Mouse (Mus musculus) yolk sac, embryonic 10.5 days (tissue): ENCODE measurements around the gene Wnt3.

Experiments used
- DNase-seq: peaks from one replicate; pipeline ENCODE4 v3.0.0-alpha.2; 2017; ENCODE audit warnings: low spot score

Gene Wnt3

GRCm38 (mm10) chr11:103840834-103841233 lies 66.9 kb downstream of the Wnt3 start:
- no peak for DNase-seq

- DNase-seq: no peak
Measured at GRCm38 (mm10) chr11:103848287-103848686, 74.3 kb downstream of the Wnt3 start.

GRCm38 (mm10) chr11:103852590-103853283 lies 78.8 kb downstream of the Wnt3 start:
- DNase-seq: no peak

GRCm38 (mm10) chr11:103853284-103853920 lies 79.5 kb downstream of the Wnt3 start:
- DNase-seq: no peak

GRCm38 (mm10) chr11:103854294-103854693 lies 80.3 kb downstream of the Wnt3 start:
- no peak for DNase-seq

- DNase-seq: no peak
Measured at GRCm38 (mm10) chr11:103856641-103857040, 82.7 kb downstream of the Wnt3 start.

GRCm38 (mm10) chr11:103858760-103859159 lies 84.8 kb downstream of the Wnt3 start:
- DNase-seq: no peak

- DNase-seq: no peak
Measured at GRCm38 (mm10) chr11:103859933-103860610, 86.1 kb downstream of the Wnt3 start.

GRCm38 (mm10) chr11:103862951-103863350 lies 89.0 kb downstream of the Wnt3 start:
- peak; percentile 43 for DNase-seq

GRCm38 (mm10) chr11:103864486-103864885 lies 90.5 kb downstream of the Wnt3 start:
- DNase-seq: no peak

- DNase-seq: no peak
Measured at GRCm38 (mm10) chr11:103865346-103865745, 91.4 kb downstream of the Wnt3 start.
